Mouse (Mus musculus) MEL (cell line): ENCODE data around the gene Rabep2. TPM values are rescaled to one million over a fixed set of nuclear protein-coding genes. Genes with fewer than 3 reads are reported as not detected.
A peak's percentile ranks its signal among the peaks of the same experiment; 100 is the strongest.

Experiments
- DNase-seq: peaks from one replicate; pipeline ENCODE4 v3.0.0; 2011; ENCODE audit warnings: low read depth, low spot score
- H3K27ac ChIP-seq: 2 replicates; pipeline ENCODE4 v1.5.1; 2012; ENCODE audit warnings: low read depth, mild to moderate bottlenecking, control low read depth, low read length, moderate library complexity; ENCODE audit not compliant: control insufficient read depth
- H3K27me3 ChIP-seq, 2 experiments: fragments of 150-350 bp in 1 of 2; sonication (generic) in 1 of 2; 2 replicates each; pipeline ENCODE4 v1.6.1; 2012; ENCODE audit warnings: low read length in 2 of 2, mild to moderate bottlenecking in 2 of 2, improper control_type of control experiment in 1 of 2, moderate library complexity in 1 of 2; ENCODE audit not compliant: insufficient read depth in 2 of 2, control insufficient read depth in 1 of 2
- H3K36me3 ChIP-seq, 2 experiments: 2 replicates each; pipeline ENCODE4 v1.6.1; 2012 to 2014; ENCODE audit warnings: low read length in 2 of 2, improper control_type of control experiment in 1 of 2, inconsistent platforms in 1 of 2, mild to moderate bottlenecking in 1 of 2; ENCODE audit not compliant: insufficient read depth in 2 of 2, control insufficient read depth in 1 of 2
- H3K4me1 ChIP-seq, 2 experiments: fragments of 150-350 bp in 1 of 2; sonication (generic) in 1 of 2; 2 replicates each; pipeline ENCODE4 v1.6.1; 2012; ENCODE audit warnings: low read length in 2 of 2, improper control_type of control experiment in 1 of 2, mild to moderate bottlenecking in 1 of 2; ENCODE audit not compliant: insufficient read depth in 2 of 2, control insufficient read depth in 1 of 2
- H3K4me3 ChIP-seq, 2 experiments: fragments of 150-350 bp in 1 of 2; sonication (generic) in 1 of 2; 2 replicates each; pipeline ENCODE4 v1.5.1; 2012; ENCODE audit warnings: low read depth in 2 of 2, low read length in 2 of 2, mild to moderate bottlenecking in 2 of 2, moderate library complexity in 2 of 2, control low read depth in 1 of 2, improper control_type of control experiment in 1 of 2; ENCODE audit not compliant: control insufficient read depth in 1 of 2, insufficient read depth in 1 of 2
- H3K79me2 ChIP-seq: 2 replicates; pipeline ENCODE4 v1.6.1; 2012; ENCODE audit warnings: mild to moderate bottlenecking, low read length, moderate library complexity; ENCODE audit not compliant: control insufficient read depth, poor library complexity, insufficient read depth
- H3K9ac ChIP-seq: 2 replicates; pipeline ENCODE4 v1.6.1; 2012; ENCODE audit warnings: low read depth, mild to moderate bottlenecking, control low read depth, low read length, moderate library complexity; ENCODE audit not compliant: control insufficient read depth, poor library complexity, severe bottlenecking
- H3K9me3 ChIP-seq: fragments of 150-350 bp; sonication (generic); replicated peaks from 2 replicates; pipeline ENCODE4 v1.6.1; 2012; ENCODE audit warnings: mild to moderate bottlenecking, low read length, improper control_type of control experiment, moderate library complexity; ENCODE audit not compliant: insufficient read depth
- CTCF ChIP-seq, 3 experiments: IDR thresholded peaks in 2 of 3; conservative IDR thresholded peaks in 1 of 3; 2 replicates each; pipeline ENCODE4 v1.5.1; 2011 to 2012; ENCODE audit warnings: low read length in 3 of 3, low read depth in 2 of 3, mild to moderate bottlenecking in 2 of 3, improper control_type of control experiment in 1 of 3, inconsistent platforms in 1 of 3, mixed read lengths in 1 of 3, moderate library complexity in 1 of 3; ENCODE audit not compliant: control insufficient read depth in 1 of 3, insufficient read depth in 1 of 3, poor library complexity in 1 of 3, severe bottlenecking in 1 of 3
- E2F4 ChIP-seq: IDR thresholded peaks from 2 replicates; pipeline ENCODE4 v1.6.1; 2011; ENCODE audit warnings: low read depth, low read length, improper control_type of control experiment, borderline replicate concordance
- ELF1 ChIP-seq: IDR thresholded peaks from 2 replicates; pipeline ENCODE4 v1.6.1; 2014; ENCODE audit warnings: low read depth, mild to moderate bottlenecking, inconsistent platforms, low read length, improper control_type of control experiment, moderate library complexity
- EP300 ChIP-seq, 2 experiments: IDR thresholded peaks; 2 replicates each; pipeline ENCODE4 v1.6.1; 2011; ENCODE audit warnings: improper control_type of control experiment in 2 of 2, low read length in 2 of 2, low read depth in 1 of 2, mild to moderate bottlenecking in 1 of 2
- GABPA ChIP-seq: IDR thresholded peaks from 2 replicates; pipeline ENCODE4 v1.6.1; 2012; ENCODE audit warnings: low read depth, mild to moderate bottlenecking, inconsistent platforms, low read length, improper control_type of control experiment, moderate library complexity
- HCFC1 ChIP-seq: IDR thresholded peaks from 2 replicates; pipeline ENCODE4 v1.6.1; 2012; ENCODE audit warnings: low read depth, mild to moderate bottlenecking, inconsistent platforms, low read length, improper control_type of control experiment, moderate library complexity
- KAT2A ChIP-seq: conservative IDR thresholded peaks from 2 replicates; pipeline ENCODE4 v1.6.1; 2012; ENCODE audit warnings: low read depth, low read length, improper control_type of control experiment, inconsistent platforms
- MAZ ChIP-seq: IDR thresholded peaks from 2 replicates; pipeline ENCODE4 v1.6.1; 2012; ENCODE audit warnings: low read depth, mild to moderate bottlenecking, inconsistent platforms, low read length, improper control_type of control experiment
- MEF2A ChIP-seq: IDR thresholded peaks from 2 replicates; pipeline ENCODE4 v1.6.1; 2014; ENCODE audit warnings: low read depth, mild to moderate bottlenecking, inconsistent platforms, low read length, improper control_type of control experiment; ENCODE audit not compliant: poor library complexity, insufficient replicate concordance, severe bottlenecking; ENCODE audit errors: extremely low read depth
- MYB ChIP-seq: IDR thresholded peaks from 2 replicates; pipeline ENCODE4 v1.6.1; 2011; ENCODE audit warnings: mild to moderate bottlenecking, low read depth, low read length, improper control_type of control experiment
- MYC ChIP-seq: IDR thresholded peaks from 2 replicates; pipeline ENCODE4 v1.6.1; 2011; ENCODE audit warnings: low read depth, mild to moderate bottlenecking, low read length, improper control_type of control experiment, moderate library complexity
- POLR2A ChIP-seq, 2 experiments: IDR thresholded peaks; 2 replicates each; pipeline ENCODE4 v1.6.1; 2011 to 2012; ENCODE audit warnings: low read length in 2 of 2, mild to moderate bottlenecking in 2 of 2, control low read depth in 1 of 2, improper control_type of control experiment in 1 of 2, low read depth in 1 of 2, moderate library complexity in 1 of 2; ENCODE audit not compliant: control insufficient read depth in 1 of 2, insufficient read depth in 1 of 2, poor library complexity in 1 of 2
- POLR2AphosphoS5 ChIP-seq: IDR thresholded peaks from 2 replicates; pipeline ENCODE4 v1.6.1; 2012; ENCODE audit warnings: low read depth, borderline replicate concordance, mild to moderate bottlenecking, inconsistent platforms, low read length, moderate library complexity, mixed read lengths
- RCOR1 ChIP-seq: IDR thresholded peaks from 2 replicates; pipeline ENCODE4 v1.6.1; 2012; ENCODE audit warnings: low read depth, mild to moderate bottlenecking, inconsistent platforms, low read length, improper control_type of control experiment
- SMC3 ChIP-seq: IDR thresholded peaks from 2 replicates; pipeline ENCODE4 v1.6.1; 2011; ENCODE audit warnings: low read depth, low read length, improper control_type of control experiment
- TAL1 ChIP-seq: IDR thresholded peaks from 2 replicates; pipeline ENCODE4 v1.6.1; 2012; ENCODE audit warnings: mild to moderate bottlenecking, inconsistent platforms, low read length, moderate library complexity, mixed read lengths
- TBP ChIP-seq: IDR thresholded peaks from 2 replicates; pipeline ENCODE4 v1.8.0; 2011; ENCODE audit warnings: low read depth, low read length, improper control_type of control experiment
- TCF12 ChIP-seq: IDR thresholded peaks from 2 replicates; pipeline ENCODE4 v1.6.1; 2014; ENCODE audit warnings: low read depth, mild to moderate bottlenecking, inconsistent platforms, low read length, improper control_type of control experiment, moderate library complexity
- UBTF ChIP-seq: IDR thresholded peaks from 2 replicates; pipeline ENCODE4 v1.6.1; 2012; ENCODE audit warnings: low read depth, mild to moderate bottlenecking, inconsistent platforms, low read length, improper control_type of control experiment, moderate library complexity, borderline replicate concordance; ENCODE audit not compliant: insufficient read depth
- USF1 ChIP-seq: IDR thresholded peaks from 2 replicates; pipeline ENCODE4 v1.6.1; 2014; ENCODE audit warnings: low read depth, mild to moderate bottlenecking, inconsistent platforms, low read length, improper control_type of control experiment, moderate library complexity
- USF2 ChIP-seq, 2 experiments: IDR thresholded peaks; 2 replicates each; pipeline ENCODE4 v1.6.1; 2011 to 2012; ENCODE audit warnings: improper control_type of control experiment in 2 of 2, low read length in 2 of 2, borderline replicate concordance in 1 of 2, inconsistent platforms in 1 of 2, low read depth in 1 of 2, mild to moderate bottlenecking in 1 of 2; ENCODE audit not compliant: insufficient read depth in 1 of 2
- ZC3H11A ChIP-seq: IDR thresholded peaks from 2 replicates; pipeline ENCODE4 v1.6.1; 2012; ENCODE audit warnings: low read depth, mild to moderate bottlenecking, inconsistent platforms, low read length, improper control_type of control experiment
- ZKSCAN1 ChIP-seq: IDR thresholded peaks from 2 replicates; pipeline ENCODE4 v1.6.1; 2012; ENCODE audit warnings: low read depth, mild to moderate bottlenecking, inconsistent platforms, low read length, improper control_type of control experiment, moderate library complexity
- ZMIZ1 ChIP-seq: IDR thresholded peaks from 2 replicates; pipeline ENCODE4 v1.6.1; 2012; ENCODE audit warnings: low read depth, mild to moderate bottlenecking, inconsistent platforms, low read length, improper control_type of control experiment, moderate library complexity
- ZNF384 ChIP-seq: IDR thresholded peaks from 2 replicates; pipeline ENCODE4 v1.6.1; 2012; ENCODE audit warnings: low read depth, mild to moderate bottlenecking, inconsistent platforms, low read length, improper control_type of control experiment
- polyA plus RNA-seq, 2 experiments: library from polyadenylated mRNA; stranded (reverse) in 1 of 2; unstranded in 1 of 2; fragments of >175 nt in 1 of 2; fragments of >200 nt in 1 of 2; gene quantifications; 2 replicates each; pipeline versions ENCODE4 v1.2.1 to v1.2.4; 2012; ENCODE audit warnings: low replicate concordance in 2 of 2, low read depth in 1 of 2; ENCODE audit not compliant: insufficient read length in 2 of 2, insufficient read depth in 1 of 2, missing spikeins in 1 of 2
- total RNA-seq: library from RNA; depleted of rRNA; stranded (reverse); fragments of 300-350 nt; gene quantifications from 2 replicates; pipeline ENCODE4 v1.2.3, GENCODE M21; 2012

Gene Rabep2
- total and polyA plus RNA-seq, 3 experiments, result 12.9 to 16.2 TPM; not detected in 1

GRCm38 (mm10) chr7:126463004-126463403 is 34.4 kb downstream of the Rabep2 start, which contains the start of gene Atp2a1:
TSS of gene Atp2a1 (minus strand) at chr7:126463108.
- no peaks in the 10 kb centered on the region for H3K27me3 ChIP-seq
- no peaks in the 10 kb centered on the region for H3K79me2 ChIP-seq
- H3K4me3 ChIP-seq, result no peak within 1 kb of the TSS
- H3K9me3 ChIP-seq, result no peaks in the 10 kb centered on the region
- TF ChIP-seq ZC3H11A (no peak), EP300 (IDR thresholded peaks at IDR 0.05; ENCODE audit: low read depth in 1 of 2, low read length in 2 of 2) (no peak), GABPA (no peak), TCF12 (no peak), POLR2AphosphoS5 (no peak), ZKSCAN1 (no peak), UBTF (no peak), RCOR1 (no peak), MYB (no peak), MYC (no peak), USF2 (IDR thresholded peaks at IDR 0.05; ENCODE audit: borderline replicate concordance in 1 of 2, insufficient read depth in 1 of 2, low read depth in 1 of 2, low read length in 2 of 2) (no peak), POLR2A (IDR thresholded peaks at IDR 0.05; ENCODE audit: control insufficient read depth in 1 of 2, insufficient read depth in 1 of 2, low read depth in 1 of 2, low read length in 2 of 2, poor library complexity in 1 of 2) (no peak), USF1 (no peak), ZNF384 (no peak), MEF2A (no peak), E2F4 (no peak), MAZ (no peak), CTCF (IDR thresholded peaks at IDR 0.05 in 2 of 3, conservative IDR thresholded peaks at IDR 0.05 in 1 of 3; ENCODE audit: control insufficient read depth in 1 of 3, insufficient read depth in 1 of 3, low read depth in 2 of 3, low read length in 3 of 3, poor library complexity in 1 of 3, severe bottlenecking in 1 of 3) (no peak), TAL1 (no peak), ELF1 (no peak)
- peaks cover 10 to 19% of the 10 kb centered on the region in 2 experiments for H3K4me1 ChIP-seq
- no peak within 1 kb of the TSS for H3K27ac ChIP-seq
- peak within 1 kb of the TSS; percentile 17; the same call in 1 of the 2 replicates for H3K9ac ChIP-seq
- peaks cover 0 to 17% of the 10 kb centered on the region in 2 experiments; a peak in 2 of 4 replicates for H3K36me3 ChIP-seq
- no peak for DNase-seq

- H3K4me1 ChIP-seq, result peaks cover 10 to 19% of the 10 kb centered on the region in 2 experiments
- no peak overlapping the region for H3K4me3 ChIP-seq
- H3K27ac ChIP-seq, result no peak overlapping the region
- no peak for TF ChIP-seq UBTF
- no peak for TF ChIP-seq MAZ
- TF ChIP-seq SMC3, result no peak
- no peak for TF ChIP-seq GABPA
- no peak for TF ChIP-seq USF2 (IDR thresholded peaks at IDR 0.05; ENCODE audit: borderline replicate concordance in 1 of 2, insufficient read depth in 1 of 2, low read depth in 1 of 2, low read length in 2 of 2)
- TF ChIP-seq KAT2A, result no peak
- no peak for TF ChIP-seq TAL1
- TF ChIP-seq POLR2AphosphoS5, result no peak
- TF ChIP-seq ZKSCAN1, result no peak
- no peak for TF ChIP-seq ZMIZ1
- no peak for TF ChIP-seq HCFC1
- no peak for TF ChIP-seq RCOR1
- TF ChIP-seq TBP, result no peak
- peaks cover 0 to 17% of the 10 kb centered on the region in 2 experiments; a peak in 2 of 4 replicates for H3K36me3 ChIP-seq
- H3K9ac ChIP-seq, result no peak overlapping the region
- DNase-seq, result no peak
- no peaks in the 10 kb centered on the region for H3K27me3 ChIP-seq
- H3K9me3 ChIP-seq, result no peaks in the 10 kb centered on the region
- no peaks in the 10 kb centered on the region for H3K79me2 ChIP-seq
Measured at GRCm38 (mm10) chr7:126463547-126463946, 35.0 kb downstream of the Rabep2 start.
